Mouse (Mus musculus) neural tube, embryonic 12.5 days (tissue): ENCODE results near the gene Tfam. TPM values are rescaled to one million over a fixed set of nuclear protein-coding genes. Genes with fewer than 3 reads are reported as not detected.

Experiments
- ATAC-seq: fragments of 200-750 bp; cut with Nextera tagmentation; 2 replicates; pipeline ENCODE4 v1.8.0; 2017; ENCODE audit warnings: low read depth, mild to moderate bottlenecking, moderate TSS enrichment, moderate library complexity; ENCODE audit not compliant: low FRiP score
- H3K27ac ChIP-seq: fragments of 300-500 bp; sonication (generic); 2 replicates; pipeline ENCODE4 v1.5.1; 2016
- H3K27me3 ChIP-seq: fragments of 300-500 bp; sonication (generic); replicated peaks from 2 replicates; pipeline ENCODE4 v1.6.1; 2016; ENCODE audit warnings: mild to moderate bottlenecking
- H3K36me3 ChIP-seq: fragments of 300-500 bp; sonication (generic); 2 replicates; pipeline ENCODE4 v1.6.1; 2016; ENCODE audit warnings: mild to moderate bottlenecking
- H3K4me1 ChIP-seq: fragments of 300-500 bp; sonication (generic); 2 replicates; pipeline ENCODE4 v1.6.1; 2016
- H3K4me2 ChIP-seq: fragments of 300-500 bp; sonication (generic); replicated peaks from 2 replicates; pipeline ENCODE4 v1.6.1; 2016; ENCODE audit warnings: mild to moderate bottlenecking
- H3K4me3 ChIP-seq: fragments of 300-500 bp; sonication (generic); 2 replicates; pipeline ENCODE4 v1.5.1; 2016
- H3K9ac ChIP-seq: fragments of 300-500 bp; sonication (generic); 2 replicates; pipeline ENCODE4 v1.6.1; 2016; ENCODE audit warnings: mild to moderate bottlenecking
- H3K9me3 ChIP-seq: fragments of 300-500 bp; sonication (generic); 2 replicates; pipeline ENCODE4 v1.6.1; 2016; ENCODE audit warnings: mild to moderate bottlenecking
- WGBS: fragments of 180-500 bp; shearing (Covaris S2); methylation state at CpG from one replicate; pipeline ENCODE4 v1.1.7; 2016; 5-methylcytosine and 5-hydroxymethylcytosine counted together
- polyA plus RNA-seq: library from polyadenylated mRNA; unstranded; fragments of >200 nt; fragmentation: Nextera tagmentation; extraction: Ambion mirVana; gene quantifications from 2 replicates; pipeline ENCODE4 v1.2.1, GENCODE M21; 2016

The Tfam gene
- polyA plus RNA-seq, 1 experiment from 2014 or later, result 75.8 TPM

- no peak for ATAC-seq
- 83% methylated on average over 5 of the region's 5 CpGs for WGBS
- H3K9ac ChIP-seq, result no peak overlapping the region
- no peak overlapping the region for H3K4me2 ChIP-seq
- H3K4me3 ChIP-seq, result no peak overlapping the region
- no peak overlapping the region for H3K27ac ChIP-seq
- H3K9me3 ChIP-seq, result no peaks in the 10 kb centered on the region
- no peaks in the 10 kb centered on the region for H3K27me3 ChIP-seq
- no peaks in the 10 kb centered on the region for H3K4me1 ChIP-seq
- H3K36me3 ChIP-seq, result peaks cover 22% of the 10 kb centered on the region; the same call in 1 of the 2 replicates
These were observed 14.3 kb upstream of the Tfam start for GRCm38 (mm10) chr10:71252421-71252820.

DNA sequence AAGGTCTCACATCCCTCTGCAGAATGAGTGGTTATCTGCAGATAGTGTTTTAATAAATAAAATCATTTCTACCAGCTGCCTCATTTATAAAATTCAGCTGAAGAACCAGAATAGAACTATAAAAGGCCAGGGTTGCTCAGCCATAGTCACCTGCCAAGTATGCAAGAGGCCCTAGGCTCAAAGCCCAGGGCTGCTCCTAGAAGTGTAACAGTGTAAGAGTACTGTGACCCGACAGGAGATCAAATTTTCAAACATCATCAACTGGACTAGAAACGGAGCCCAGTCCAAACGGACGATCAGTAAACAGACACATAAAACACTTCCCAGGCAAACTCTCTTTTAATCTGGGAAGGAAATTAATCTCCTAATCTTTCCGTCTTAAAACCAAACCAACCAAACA, 13.8 kb upstream of the Tfam start:
- WGBS, result 87% methylated on average over 5 of the region's 5 CpGs
- H3K9ac ChIP-seq, result no peak overlapping the region
- no peak overlapping the region for H3K4me3 ChIP-seq
- H3K27ac ChIP-seq, result no peak overlapping the region
- no peak overlapping the region for H3K4me2 ChIP-seq
- ATAC-seq, result no peak
- H3K36me3 ChIP-seq, result peaks cover 19% of the 10 kb centered on the region; the same call in 1 of the 2 replicates
- no peaks in the 10 kb centered on the region for H3K9me3 ChIP-seq
- no peaks in the 10 kb centered on the region for H3K27me3 ChIP-seq
- H3K4me1 ChIP-seq, result no peaks in the 10 kb centered on the region

DNA sequence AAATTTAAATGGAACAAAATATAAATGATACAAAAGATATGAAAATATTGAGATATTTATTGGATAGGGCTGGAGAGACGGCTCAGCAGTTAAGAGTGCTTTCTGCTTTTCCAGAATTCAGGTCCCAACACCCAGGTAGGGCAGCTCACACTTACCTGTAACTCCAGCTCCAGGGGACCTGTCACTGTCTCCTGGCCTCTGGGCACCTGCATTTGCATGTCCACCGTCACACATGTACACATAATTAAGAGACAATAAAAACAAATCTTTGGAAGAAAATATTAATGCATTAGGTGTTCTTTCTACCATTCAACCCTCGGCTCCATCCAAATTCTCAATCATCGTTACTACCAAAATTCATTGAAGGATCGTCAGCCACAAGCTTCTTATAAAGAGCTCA, 13.2 kb upstream of the Tfam start:
- Histone ChIP-seq H3K27me3 (no peaks in the 10 kb centered on the region), H3K4me3 (no peak overlapping the region), H3K4me1 (no peaks in the 10 kb centered on the region), H3K9me3 (no peaks in the 10 kb centered on the region), H3K36me3 (peaks cover 15% of the 10 kb centered on the region; the same call in 1 of the 2 replicates), H3K27ac (no peak overlapping the region), H3K9ac (no peak overlapping the region), H3K4me2 (no peak overlapping the region)
- no peak for ATAC-seq
- WGBS, result 91% methylated on average over 5 of the region's 5 CpGs

DNA sequence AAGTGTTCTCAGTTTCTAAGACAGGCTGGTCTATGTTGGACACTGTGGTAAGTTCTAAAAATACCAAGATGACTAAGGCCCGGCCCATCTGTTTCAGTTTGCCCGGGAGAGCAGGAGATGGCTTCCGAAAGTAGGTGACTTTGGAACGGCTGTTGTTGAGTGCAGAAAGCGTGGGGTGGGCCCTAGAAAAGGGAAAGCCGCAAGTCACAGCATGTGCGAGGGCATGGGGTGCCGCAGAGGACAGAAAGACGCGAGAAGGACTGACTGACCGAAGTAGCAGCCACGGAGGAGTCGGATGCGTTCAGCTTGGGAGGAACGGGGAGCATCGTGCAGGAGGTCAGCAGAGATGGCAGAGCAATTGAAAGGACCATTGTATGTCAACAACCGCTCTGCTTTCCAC, 12.4 kb upstream of the Tfam start:
- Histone ChIP-seq H3K9ac (no peak overlapping the region), H3K9me3 (no peaks in the 10 kb centered on the region), H3K27me3 (no peaks in the 10 kb centered on the region), H3K4me2 (no peak overlapping the region), H3K4me1 (no peaks in the 10 kb centered on the region), H3K27ac (no peak overlapping the region), H3K36me3 (peaks cover 11% of the 10 kb centered on the region; the same call in 1 of the 2 replicates), H3K4me3 (no peak overlapping the region)
- no peak for ATAC-seq
- WGBS, result 85% methylated on average over 17 of the region's 17 CpGs

DNA sequence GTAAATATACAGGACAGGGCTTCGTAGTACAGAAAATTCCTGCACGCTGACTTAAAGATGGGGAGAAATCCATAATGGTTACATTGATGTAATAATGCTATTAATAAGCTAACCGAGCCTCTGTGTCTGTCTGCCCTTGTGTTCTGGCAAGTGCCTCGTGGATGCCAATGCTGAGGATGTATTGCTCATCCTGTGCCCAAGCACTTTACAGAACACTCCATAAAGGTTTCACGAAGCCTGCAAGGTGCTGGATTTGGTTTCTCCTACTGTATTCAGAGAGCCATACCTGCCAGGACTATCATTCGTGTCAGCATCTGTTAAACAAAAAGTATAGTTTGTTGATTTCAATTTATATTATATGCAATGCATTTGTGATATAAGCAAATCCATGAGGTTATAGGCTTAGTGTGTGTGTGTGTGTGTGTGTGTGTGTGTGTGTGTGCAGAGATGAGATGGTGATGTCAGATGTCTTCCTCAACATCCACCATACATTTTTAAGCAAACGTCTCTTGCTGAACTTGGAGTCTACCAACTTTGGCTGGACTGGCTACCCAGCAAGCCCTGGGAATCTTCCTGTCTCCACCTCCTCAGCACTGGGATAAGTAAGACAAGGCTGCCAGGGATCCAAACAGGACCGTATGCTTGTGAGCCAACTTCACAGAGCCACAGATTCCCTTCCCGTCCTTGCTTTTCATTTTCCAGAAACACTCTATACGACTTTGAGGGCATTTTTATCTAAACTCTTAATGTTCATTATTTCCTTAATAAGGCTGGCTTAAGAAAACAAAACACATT, 11.2 kb upstream of the Tfam start:
- Histone ChIP-seq H3K9ac (no peak overlapping the region), H3K9me3 (no peaks in the 10 kb centered on the region), H3K4me1 (no peaks in the 10 kb centered on the region), H3K4me2 (no peak overlapping the region), H3K27ac (no peak overlapping the region), H3K27me3 (no peaks in the 10 kb centered on the region), H3K4me3 (no peak overlapping the region), H3K36me3 (peaks cover 2% of the 10 kb centered on the region; the same call in 1 of the 2 replicates)
- 88% methylated on average over 10 of the region's 10 CpGs for WGBS
- ATAC-seq, result no peak

- no peaks in the 10 kb centered on the region for H3K27me3 ChIP-seq
- no peak overlapping the region for H3K9ac ChIP-seq
- no peak overlapping the region for H3K4me3 ChIP-seq
- 33% methylated on average over 7 of the region's 7 CpGs for WGBS
- H3K27ac ChIP-seq, result no peak overlapping the region
- H3K4me1 ChIP-seq, result no peaks in the 10 kb centered on the region
- no peak for ATAC-seq
- H3K4me2 ChIP-seq, result no peak overlapping the region
- no peaks in the 10 kb centered on the region for H3K36me3 ChIP-seq
- no peaks in the 10 kb centered on the region for H3K9me3 ChIP-seq
These were observed 8.9 kb upstream of the Tfam start for GRCm38 (mm10) chr10:71246956-71247355.

GRCm38 (mm10) chr10:71239479-71240120, 1.5 kb upstream of the Tfam start:
- Histone ChIP-seq H3K4me3 (no peak overlapping the region), H3K9ac (no peak overlapping the region), H3K4me2 (no peak overlapping the region), H3K27me3 (no peaks in the 10 kb centered on the region), H3K36me3 (peaks cover 8% of the 10 kb centered on the region), H3K27ac (no peak overlapping the region), H3K9me3 (no peaks in the 10 kb centered on the region), H3K4me1 (peaks cover 8% of the 10 kb centered on the region)
- WGBS, result 72% methylated on average over 6 of the region's 6 CpGs
- no peak for ATAC-seq

GRCm38 (mm10) chr10:71237516-71238239, 402 bp downstream of the Tfam start:
- Histone ChIP-seq H3K27ac (no peak overlapping the region), H3K4me3 (peak overlapping the region; percentile 62), H3K27me3 (no peaks in the 10 kb centered on the region), H3K9me3 (no peaks in the 10 kb centered on the region), H3K4me1 (peaks cover 8% of the 10 kb centered on the region), H3K36me3 (peaks cover 19% of the 10 kb centered on the region), H3K4me2 (peak overlapping the region; percentile 77), H3K9ac (peak overlapping the region; percentile 73)
- peak; percentile 99 for ATAC-seq
- under 1% methylated on average over 68 of the region's 68 CpGs for WGBS

DNA sequence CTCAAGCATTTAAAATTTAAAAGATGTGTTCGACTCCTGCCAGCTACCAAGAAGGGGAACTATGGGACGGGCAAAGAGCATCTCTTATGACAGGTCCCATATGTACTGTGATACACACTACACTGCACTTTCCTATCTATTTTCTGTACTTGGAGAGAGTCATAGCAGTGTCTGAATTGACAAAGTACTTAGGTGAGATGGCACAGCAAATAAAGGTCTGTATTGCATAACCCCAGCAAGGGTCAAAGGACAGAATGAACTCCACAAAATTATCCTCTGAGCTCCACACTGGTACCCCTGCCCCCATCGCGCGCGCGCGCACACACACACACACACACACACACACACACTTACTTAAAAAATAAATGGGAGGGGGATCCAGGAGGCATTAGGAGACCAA, 4.0 kb downstream of the Tfam start:
- ATAC-seq, result no peak
- H3K4me3 ChIP-seq, result no peak overlapping the region
- H3K36me3 ChIP-seq, result peaks cover 41% of the 10 kb centered on the region
- no peak overlapping the region for H3K27ac ChIP-seq
- WGBS, result 98% methylated on average over 8 of the region's 8 CpGs
- peaks cover 8% of the 10 kb centered on the region for H3K4me1 ChIP-seq
- no peaks in the 10 kb centered on the region for H3K9me3 ChIP-seq
- no peak overlapping the region for H3K4me2 ChIP-seq
- no peaks in the 10 kb centered on the region for H3K27me3 ChIP-seq
- no peak overlapping the region for H3K9ac ChIP-seq

- Histone ChIP-seq H3K27me3 (no peaks in the 10 kb centered on the region), H3K36me3 (peaks cover 54% of the 10 kb centered on the region), H3K27ac (no peak overlapping the region), H3K4me3 (no peak overlapping the region), H3K4me1 (no peaks in the 10 kb centered on the region), H3K9me3 (0 out of 2 replicates have a peak, but pooled peaks cover 6% of the 10 kb centered on the region), H3K4me2 (no peak overlapping the region), H3K9ac (no peak overlapping the region)
- ATAC-seq, result 0 out of 2 replicates have a peak, but pooled peaks have one; percentile 49
- WGBS, result 42% methylated on average over 7 of the region's 7 CpGs
These were observed 12.2 kb downstream of the Tfam start for GRCm38 (mm10) chr10:71225894-71226293.

- peaks cover 30% of the 10 kb centered on the region for H3K36me3 ChIP-seq
- H3K4me2 ChIP-seq, result no peak overlapping the region
- no peaks in the 10 kb centered on the region for H3K27me3 ChIP-seq
- no peak overlapping the region for H3K27ac ChIP-seq
- no peaks in the 10 kb centered on the region for H3K4me1 ChIP-seq
- 60% methylated on average over 5 of the region's 5 CpGs for WGBS
- H3K9ac ChIP-seq, result no peak overlapping the region
- peak; percentile 35 for ATAC-seq
- 0 out of 2 replicates have a peak, but pooled peaks cover 6% of the 10 kb centered on the region for H3K9me3 ChIP-seq
- no peak overlapping the region for H3K4me3 ChIP-seq
These were observed 15.0 kb downstream of the Tfam start for GRCm38 (mm10) chr10:71223101-71223500.

DNA sequence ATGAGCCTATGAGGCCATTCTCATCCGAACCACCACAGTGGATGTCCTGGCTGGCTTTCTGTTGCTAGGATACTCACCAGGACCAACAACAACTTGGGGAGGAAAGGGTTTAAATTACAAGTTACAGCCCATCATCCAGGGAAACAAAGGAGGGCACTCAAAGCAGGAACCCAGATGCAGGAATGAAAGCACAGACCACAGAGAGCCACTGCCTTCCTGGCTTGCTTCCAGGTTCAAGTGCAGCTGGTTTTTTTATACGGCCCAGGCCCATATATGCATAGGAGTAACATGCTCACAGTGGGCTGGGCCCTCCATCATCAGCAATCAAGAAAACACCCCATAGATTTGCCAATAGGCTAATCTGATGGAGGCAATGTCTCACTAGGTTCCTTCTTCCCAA, 15.4 kb downstream of the Tfam start:
- ATAC-seq, result peak; percentile 72
- Histone ChIP-seq H3K4me2 (no peak overlapping the region), H3K9ac (no peak overlapping the region), H3K36me3 (peaks cover 27% of the 10 kb centered on the region), H3K4me1 (no peaks in the 10 kb centered on the region), H3K9me3 (0 out of 2 replicates have a peak, but pooled peaks cover 6% of the 10 kb centered on the region), H3K4me3 (no peak overlapping the region), H3K27ac (no peak overlapping the region), H3K27me3 (no peaks in the 10 kb centered on the region)
- 40% methylated on average over 2 of the region's 2 CpGs for WGBS
